Comparison of ENCODE assay signal across 15 mouse cellular contexts in genomic region chr1:126483665-126484064, GRCm38 (mm10).
"Had no signal": no experiment of that assay in that cellular context is flagged by ENCODE, and none has a peak within 500 bp of the region (broad histone marks: within the 10 kb centered on the region; RNA-seq: fewer than 3 reads in every experiment).

No protein-coding gene starts in this region.

- H3K27ac ChIP-seq: left cerebral cortex, adult 2 months; limb, embryonic 12.5 days; liver, embryonic 13.5 days; macrophage; midbrain, embryonic 15.5 days; neural tube, embryonic 12.5 days; stomach, postnatal 0 days had no signal

- H3K9me3 ChIP-seq: limb, embryonic 12.5 days; liver, embryonic 13.5 days; midbrain, embryonic 15.5 days; neural tube, embryonic 12.5 days had no signal

- DNase-seq: kidney, adult 2 months; kidney, postnatal 25 days; liver; liver, embryonic 13.5 days; liver, postnatal 0 days; lung, postnatal 14 days; right cerebral cortex, adult 18-20 months; thymus, postnatal 36 days had no signal

- H3K4me1 ChIP-seq: limb, embryonic 12.5 days; liver, embryonic 13.5 days; neural tube, embryonic 12.5 days had no signal

- H3K4me3 ChIP-seq: left cerebral cortex, adult 2 months; limb, embryonic 12.5 days; liver, embryonic 13.5 days; megakaryocyte, embryonic 14.5 days; midbrain, embryonic 15.5 days; neural tube, embryonic 12.5 days had no signal

- H3K36me3 ChIP-seq: limb, embryonic 12.5 days; liver, embryonic 13.5 days; midbrain, embryonic 15.5 days; neural tube, embryonic 12.5 days had no signal

- H3K27me3 ChIP-seq: limb, embryonic 12.5 days; liver, embryonic 13.5 days; megakaryocyte, embryonic 14.5 days; midbrain, embryonic 15.5 days; neural tube, embryonic 12.5 days had no signal
